Mouse (Mus musculus): Measurements from ENCODE around the gene Lrr1.

Gene Lrr1

GRCm38 (mm10) chr12:69198985-69199384, 30.4 kb downstream of the Lrr1 start:
- no peak for DNase-seq (ENCODE audit: low spot score)

GRCm38 (mm10) chr12:69204052-69204833, 35.6 kb downstream of the Lrr1 start, which contains the start of gene Gm49384:
Gene Gm49384, minus strand, starts transcription at chr12:69204267.
- DNase-seq (ENCODE audit: low spot score): no peak

- no peak for DNase-seq (ENCODE audit: low spot score)
Measured at GRCm38 (mm10) chr12:69207396-69207795, 38.8 kb downstream of the Lrr1 start.

- no peak for DNase-seq (ENCODE audit: low spot score)
Measured at GRCm38 (mm10) chr12:69207926-69208325, 39.3 kb downstream of the Lrr1 start.

GRCm38 (mm10) chr12:69208520-69208919, 39.9 kb downstream of the Lrr1 start:
- DNase-seq (ENCODE audit: low spot score): no peak

- no peak for DNase-seq (ENCODE audit: low spot score)
Measured at GRCm38 (mm10) chr12:69210056-69210979, 41.7 kb downstream of the Lrr1 start.

- peak; percentile 16 for DNase-seq (ENCODE audit: low spot score)
Measured at GRCm38 (mm10) chr12:69211057-69211456, 42.4 kb downstream of the Lrr1 start.

GRCm38 (mm10) chr12:69213186-69213777, 44.7 kb downstream of the Lrr1 start:
- DNase-seq (ENCODE audit: low spot score): no peak

GRCm38 (mm10) chr12:69214393-69214792, 45.8 kb downstream of the Lrr1 start:
- no peak for DNase-seq (ENCODE audit: low spot score)

GRCm38 (mm10) chr12:69215000-69215785, 46.6 kb downstream of the Lrr1 start:
- no peak for DNase-seq (ENCODE audit: low spot score)

GRCm38 (mm10) chr12:69216587-69216986, 48.0 kb downstream of the Lrr1 start:
- no peak for DNase-seq (ENCODE audit: low spot score)

GRCm38 (mm10) chr12:69220613-69221277, 52.1 kb downstream of the Lrr1 start:
- no peak for DNase-seq (ENCODE audit: low spot score)

- DNase-seq (ENCODE audit: low spot score): peak; percentile 80
Measured at GRCm38 (mm10) chr12:69227776-69228466, 59.3 kb downstream of the Lrr1 start, which contains the start of gene Pole2. Gene Pole2, minus strand, starts transcription at chr12:69228195.

Data from T-cell, adult 2 months (primary cell).